Mouse (Mus musculus) testis, adult 2 months (tissue): Measurements from ENCODE around the gene Mgll. TPM values are rescaled to one million over a fixed set of nuclear protein-coding genes. Genes with fewer than 3 reads are reported as not detected.

ENCODE experiments used
- H3K27ac ChIP-seq: fragments of 200-500 bp; 2 replicates; pipeline ENCODE4 v1.5.1; 2012; ENCODE audit warnings: low read depth, low read length; ENCODE audit not compliant: control insufficient read depth, insufficient read depth
- H3K27me3 ChIP-seq: fragments of 200-500 bp; 2 replicates; pipeline ENCODE4 v1.6.1; 2012; ENCODE audit warnings: mild to moderate bottlenecking, low read length, moderate library complexity; ENCODE audit not compliant: control insufficient read depth, insufficient read depth
- H3K36me3 ChIP-seq: fragments of 200-500 bp; 2 replicates; pipeline ENCODE4 v1.6.1; 2012; ENCODE audit warnings: mild to moderate bottlenecking, low read length; ENCODE audit not compliant: control insufficient read depth, insufficient read depth
- H3K4me1 ChIP-seq: fragments of 200-500 bp; 2 replicates; pipeline ENCODE4 v1.6.1; 2012; ENCODE audit warnings: low read length; ENCODE audit not compliant: control insufficient read depth, insufficient read depth
- H3K4me3 ChIP-seq: fragments of 200-500 bp; 2 replicates; pipeline ENCODE4 v1.5.1; 2012; ENCODE audit warnings: low read depth, mild to moderate bottlenecking, low read length, moderate library complexity, mixed read lengths; ENCODE audit not compliant: control insufficient read depth
- CTCF ChIP-seq: fragments of 200-500 bp; IDR thresholded peaks from 2 replicates; pipeline ENCODE4 v1.5.1; 2012; ENCODE audit warnings: low read depth, mild to moderate bottlenecking, inconsistent platforms, low read length, moderate library complexity; ENCODE audit not compliant: control insufficient read depth, insufficient read depth, insufficient replicate concordance
- POLR2A ChIP-seq: fragments of 200-500 bp; IDR thresholded peaks from 2 replicates; pipeline ENCODE4 v1.6.1; 2012; ENCODE audit warnings: low read depth, mild to moderate bottlenecking, inconsistent platforms, low read length, moderate library complexity; ENCODE audit not compliant: control insufficient read depth
- polyA plus RNA-seq: library from polyadenylated mRNA; depleted of rRNA; stranded (reverse); fragments of >200 nt; gene quantifications from 2 replicates; pipeline ENCODE4 v1.2.3, GENCODE M21; 2012

The Mgll gene
- polyA plus RNA-seq, 1 experiment, result 38.5 TPM

- TF ChIP-seq CTCF (no peak), POLR2A (no peak)
- H3K4me1 ChIP-seq, result no peaks in the 10 kb centered on the region
- H3K27me3 ChIP-seq, result no peaks in the 10 kb centered on the region
These were observed 43.5 kb downstream of the Mgll start for GRCm38 (mm10) chr6:88767740-88768139.

GRCm38 (mm10) chr6:88769723-88770122 is 45.5 kb downstream of the Mgll start:
- Histone ChIP-seq H3K27ac (no peak overlapping the region), H3K4me3 (no peak overlapping the region), H3K36me3 (no peaks in the 10 kb centered on the region), H3K27me3 (no peaks in the 10 kb centered on the region), H3K4me1 (no peaks in the 10 kb centered on the region)
- TF ChIP-seq POLR2A, result no peak
- no peak for TF ChIP-seq CTCF

More at GRCm38 (mm10) chr6:88767740-88768139, 43.5 kb downstream of the Mgll start:
- H3K4me3 ChIP-seq, result no peak overlapping the region
- no peaks in the 10 kb centered on the region for H3K36me3 ChIP-seq
- no peak overlapping the region for H3K27ac ChIP-seq

GRCm38 (mm10) chr6:88770300-88770904 is 46.2 kb downstream of the Mgll start:
- Histone ChIP-seq H3K4me1 (no peaks in the 10 kb centered on the region), H3K27ac (no peak overlapping the region)
- TF ChIP-seq CTCF (no peak), POLR2A (no peak)

GRCm38 (mm10) chr6:88770981-88771380 is 46.8 kb downstream of the Mgll start:
- TF ChIP-seq POLR2A (no peak), CTCF (no peak)
- no peaks in the 10 kb centered on the region for H3K4me1 ChIP-seq
- no peaks in the 10 kb centered on the region for H3K36me3 ChIP-seq
- H3K27ac ChIP-seq, result no peak overlapping the region
- H3K27me3 ChIP-seq, result no peaks in the 10 kb centered on the region
- H3K4me3 ChIP-seq, result no peak overlapping the region

More at GRCm38 (mm10) chr6:88770300-88770904, 46.2 kb downstream of the Mgll start:
- no peaks in the 10 kb centered on the region for H3K27me3 ChIP-seq
- H3K4me3 ChIP-seq, result no peak overlapping the region
- H3K36me3 ChIP-seq, result no peaks in the 10 kb centered on the region

- TF ChIP-seq CTCF (no peak), POLR2A (no peak)
- H3K27ac ChIP-seq, result no peak overlapping the region
- no peaks in the 10 kb centered on the region for H3K4me1 ChIP-seq
- H3K36me3 ChIP-seq, result no peaks in the 10 kb centered on the region
- no peak overlapping the region for H3K4me3 ChIP-seq
- H3K27me3 ChIP-seq, result no peaks in the 10 kb centered on the region
These were observed 47.8 kb downstream of the Mgll start for GRCm38 (mm10) chr6:88772041-88772440.

- TF ChIP-seq CTCF, result no peak
- no peak for TF ChIP-seq POLR2A
- Histone ChIP-seq H3K27ac (no peak overlapping the region), H3K4me3 (no peak overlapping the region), H3K4me1 (no peaks in the 10 kb centered on the region), H3K27me3 (no peaks in the 10 kb centered on the region), H3K36me3 (no peaks in the 10 kb centered on the region)
These were observed 49.8 kb downstream of the Mgll start for GRCm38 (mm10) chr6:88774055-88774454.

GRCm38 (mm10) chr6:88775267-88775666 is 51.1 kb downstream of the Mgll start:
- no peaks in the 10 kb centered on the region for H3K27me3 ChIP-seq
- H3K4me3 ChIP-seq, result no peak overlapping the region
- no peaks in the 10 kb centered on the region for H3K4me1 ChIP-seq
- TF ChIP-seq CTCF, result no peak
- TF ChIP-seq POLR2A, result no peak
- no peaks in the 10 kb centered on the region for H3K36me3 ChIP-seq
- H3K27ac ChIP-seq, result no peak overlapping the region

GRCm38 (mm10) chr6:88776336-88776923 is 52.2 kb downstream of the Mgll start:
- no peaks in the 10 kb centered on the region for H3K4me1 ChIP-seq
- TF ChIP-seq CTCF (no peak), POLR2A (no peak)
- no peaks in the 10 kb centered on the region for H3K27me3 ChIP-seq

More at GRCm38 (mm10) chr6:88776336-88776923, 52.2 kb downstream of the Mgll start:
- Histone ChIP-seq H3K27ac (no peak overlapping the region), H3K36me3 (no peaks in the 10 kb centered on the region), H3K4me3 (no peak overlapping the region)
